Mouse (Mus musculus) bone marrow macrophage, adult 2 months (primary cell): ENCODE measurements around the gene Ppwd1. TPM values are rescaled to one million over a fixed set of nuclear protein-coding genes. Genes with fewer than 3 reads are reported as not detected.
"Not testable (repeated sequence)": the region's sequence is repeated elsewhere in the genome, so short reads cannot be mapped to it uniquely, and the experiment has no call there.

Experiments
- H3K27ac ChIP-seq: 2 replicates; pipeline ENCODE4 v1.5.1; 2012; ENCODE audit warnings: low read depth, low read length; ENCODE audit not compliant: insufficient read depth
- H3K4me1 ChIP-seq: 2 replicates; pipeline ENCODE4 v1.6.1; 2012; ENCODE audit warnings: low read length; ENCODE audit not compliant: control insufficient read depth, insufficient read depth
- H3K4me3 ChIP-seq: 2 replicates; pipeline ENCODE4 v1.5.1; 2012; ENCODE audit warnings: mild to moderate bottlenecking, low read length, moderate library complexity; ENCODE audit not compliant: insufficient read depth
- CTCF ChIP-seq: IDR thresholded peaks from 2 replicates; pipeline ENCODE4 v1.5.1; 2012; ENCODE audit warnings: low read depth, mild to moderate bottlenecking, low read length, moderate library complexity
- POLR2A ChIP-seq: IDR thresholded peaks from 2 replicates; pipeline ENCODE4 v1.6.1; 2012; ENCODE audit warnings: mild to moderate bottlenecking, low read depth, low read length, borderline replicate concordance
- polyA plus RNA-seq: library from polyadenylated mRNA; stranded (reverse); fragments of >200 nt; gene quantifications from 2 replicates; pipeline ENCODE4 v1.2.4, GENCODE M21; 2012; ENCODE audit not compliant: missing spikeins, insufficient read depth, insufficient read length

The Ppwd1 gene
- polyA plus RNA-seq = 18.1 and 19.9 TPM in 2 replicates

DNA sequence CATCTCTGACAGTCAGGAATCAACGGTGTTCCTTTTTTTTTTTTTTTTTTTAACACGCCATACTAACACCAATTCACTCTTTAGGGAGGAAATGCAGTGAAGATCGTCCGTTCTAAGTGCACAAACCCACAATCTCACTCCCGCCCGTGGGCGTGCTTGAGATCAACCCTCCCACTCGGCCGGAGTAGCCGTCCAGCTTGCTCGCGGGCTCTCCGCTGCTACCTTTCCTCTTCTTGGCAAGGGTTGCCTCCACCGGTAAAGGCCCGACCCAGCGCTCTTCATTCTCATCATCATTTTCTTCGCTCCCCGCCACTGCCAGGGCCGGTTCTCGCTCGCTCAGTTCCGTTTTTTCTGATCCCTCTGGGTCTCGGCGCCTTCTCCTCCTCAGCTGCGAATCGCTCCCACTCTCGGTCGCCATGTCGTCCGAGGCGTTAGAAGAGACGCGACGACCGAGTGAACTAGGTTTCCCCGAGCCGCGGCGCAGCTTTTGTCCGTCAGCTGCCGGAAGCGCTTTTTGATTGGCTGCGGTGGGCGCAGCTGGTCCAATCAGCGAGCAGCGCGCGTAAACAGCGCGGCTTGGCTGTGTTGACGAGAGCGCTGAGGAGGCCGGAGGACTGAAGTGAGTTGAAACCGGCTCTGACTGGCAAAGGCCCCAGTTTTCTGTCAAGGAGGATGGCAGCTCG is at the start of gene Ppwd1, which contains the start of gene Cenpk:
Gene Ppwd1, minus strand, starts transcription at position 460 of the 683 bp plus-strand sequence.
Gene Cenpk, plus strand, starts transcription at position 228 of the 683 bp plus-strand sequence.
- peak within 1 kb of the TSS; percentile 85 for H3K27ac ChIP-seq
- H3K4me3 ChIP-seq = peak within 1 kb of the TSS; percentile 82
- TF ChIP-seq POLR2A (0 out of 2 replicates have a peak, but pooled peaks have one; percentile 71), CTCF (no peak)
- H3K4me1 ChIP-seq = 0 out of 2 replicates have a peak, but pooled peaks cover 2% of the 10 kb centered on the region

- no peak overlapping the region for H3K27ac ChIP-seq
- H3K4me3 ChIP-seq = no peak overlapping the region
- H3K4me1 ChIP-seq = no peaks in the 10 kb centered on the region; the same call in 1 of the 2 replicates
- TF ChIP-seq CTCF (no peak), POLR2A (no peak)
Measured at GRCm38 (mm10) chr13:104258997-104259396, 30.4 kb upstream of the Ppwd1 start.

- Histone ChIP-seq H3K4me3 (peak overlapping the region; percentile 68), H3K4me1 (0 out of 2 replicates have a peak, but pooled peaks cover 2% of the 10 kb centered on the region), H3K27ac (no peak overlapping the region)
- TF ChIP-seq CTCF (no peak), POLR2A (no peak)
Measured at GRCm38 (mm10) chr13:104229181-104229580, 538 bp upstream of the Ppwd1 start.

DNA sequence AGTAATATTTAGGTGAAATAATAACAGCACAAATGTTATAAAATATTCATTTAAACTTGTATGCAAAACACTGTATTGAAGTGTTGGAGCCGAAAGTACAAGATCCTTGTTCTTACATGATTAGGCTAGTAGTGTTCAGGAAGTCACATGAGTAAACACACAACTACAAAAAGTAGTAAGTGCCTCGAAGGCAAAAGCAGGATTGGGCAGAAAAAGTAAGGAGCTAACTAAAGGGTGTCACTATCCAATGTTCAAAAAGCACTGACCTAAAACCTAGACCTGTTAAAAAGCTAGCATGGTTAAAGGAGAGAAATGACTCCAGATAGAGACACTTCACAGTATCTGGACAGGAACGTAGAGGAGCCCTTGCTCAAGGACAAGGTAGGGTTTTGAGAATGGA is 1.2 kb downstream of the Ppwd1 start:
- TF ChIP-seq POLR2A (no peak), CTCF (no peak)
- 0 out of 2 replicates have a peak, but pooled peaks cover 2% of the 10 kb centered on the region for H3K4me1 ChIP-seq
- peak overlapping the region; percentile 82 for H3K4me3 ChIP-seq
- H3K27ac ChIP-seq = peak overlapping the region; percentile 7; the same call in 1 of the 2 replicates

GRCm38 (mm10) chr13:104204313-104204712 is 24.3 kb downstream of the Ppwd1 start:
- Histone ChIP-seq H3K4me3 (no peak overlapping the region), H3K4me1 (no peaks in the 10 kb centered on the region), H3K27ac (no peak overlapping the region)
- TF ChIP-seq POLR2A = no peak
- TF ChIP-seq CTCF = no peak

- not testable (repeated sequence) for H3K27ac ChIP-seq, H3K4me1 ChIP-seq
Measured at GRCm38 (mm10) chr13:104195891-104196290, 32.8 kb downstream of the Ppwd1 start.

DNA sequence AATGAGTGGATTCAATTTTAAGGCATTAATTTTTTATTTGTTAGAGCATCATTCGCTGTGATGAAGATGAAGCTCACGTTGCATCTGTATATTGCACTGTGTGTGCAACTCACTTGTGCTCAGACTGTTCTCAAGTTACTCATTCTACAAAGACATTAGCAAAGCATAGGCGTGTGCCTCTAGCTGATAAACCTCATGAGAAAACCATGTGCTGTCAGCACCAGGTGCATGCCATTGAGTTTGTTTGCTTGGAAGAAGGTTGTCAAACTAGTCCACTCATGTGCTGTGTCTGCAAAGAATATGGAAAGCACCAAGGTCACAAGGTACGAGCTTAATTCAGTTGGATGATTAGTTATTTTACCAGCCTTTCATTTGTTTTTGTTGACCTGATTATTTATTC is 41.3 kb downstream of the Ppwd1 start:
- Histone ChIP-seq H3K4me3 (no peak overlapping the region), H3K27ac (no peak overlapping the region), H3K4me1 (no peaks in the 10 kb centered on the region; the same call in 1 of the 2 replicates)
- TF ChIP-seq POLR2A (no peak), CTCF (no peak)

More at GRCm38 (mm10) chr13:104195891-104196290, 32.8 kb downstream of the Ppwd1 start:
- not testable (repeated sequence) for H3K4me3 ChIP-seq

DNA sequence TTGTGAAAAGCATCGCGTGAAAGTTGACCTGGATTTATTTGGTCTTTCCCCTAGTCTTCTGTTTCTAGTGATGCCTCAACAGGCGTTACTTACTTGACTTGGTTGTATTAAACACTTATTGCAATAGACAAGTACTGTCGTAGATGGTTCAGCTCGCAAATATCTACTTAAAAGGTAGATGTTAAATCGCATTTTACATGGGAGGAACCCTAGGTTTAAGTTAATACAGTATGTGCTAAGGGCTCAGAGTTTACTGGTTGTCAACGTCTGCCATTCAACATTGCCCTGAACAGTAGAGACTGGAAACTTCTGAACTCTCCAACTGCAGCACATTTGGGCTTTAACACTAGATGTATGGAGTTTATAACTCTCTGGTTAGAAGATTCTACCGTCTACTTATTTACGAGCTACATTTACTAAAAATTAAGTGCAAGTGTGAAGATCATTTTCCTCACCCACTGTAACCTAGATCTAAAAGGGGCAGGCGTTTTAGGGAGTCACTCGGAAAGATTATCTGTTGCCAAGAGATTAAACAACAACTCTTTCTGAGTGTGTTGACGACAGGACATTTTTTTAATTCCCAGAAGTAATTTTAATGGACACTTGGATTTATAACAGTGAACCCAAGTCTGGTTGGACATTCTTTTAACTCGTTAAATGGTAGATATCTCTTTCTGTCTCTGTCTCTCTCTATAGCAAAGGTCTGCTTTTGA is 49.3 kb downstream of the Ppwd1 start:
- H3K27ac ChIP-seq = no peak overlapping the region

GRCm38 (mm10) chr13:104178650-104179121 is 50.0 kb downstream of the Ppwd1 start, which contains the start of gene Trim23:
TSS of gene Trim23 (plus strand) at chr13:104178797.
- TF ChIP-seq POLR2A (peak; percentile 75; the same call in 1 of the 2 replicates), CTCF (no peak)
- H3K4me1 ChIP-seq = peaks cover 4% of the 10 kb centered on the region; the same call in 1 of the 2 replicates

More for the DNA sequence above, 49.3 kb downstream of the Ppwd1 start:
- Histone ChIP-seq H3K4me1 (peaks cover 4% of the 10 kb centered on the region; the same call in 1 of the 2 replicates), H3K4me3 (peak overlapping the region; percentile 99)
- TF ChIP-seq POLR2A (no peak), CTCF (no peak)

More at GRCm38 (mm10) chr13:104178650-104179121, 50.0 kb downstream of the Ppwd1 start, which contains the start of gene Trim23:
- peak within 1 kb of the TSS; percentile 99 for H3K4me3 ChIP-seq
- H3K27ac ChIP-seq = peak within 1 kb of the TSS; percentile 82
